Mouse (Mus musculus) liver, embryonic 16.5 days (tissue): ENCODE results near the gene Cela1. TPM values are rescaled to one million over a fixed set of nuclear protein-coding genes. Genes with fewer than 3 reads are reported as not detected.
A peak's percentile ranks its signal among the peaks of the same experiment; 100 is the strongest.

ENCODE experiments used
- ATAC-seq: fragments of 200-750 bp; cut with Nextera tagmentation; 2 replicates; pipeline ENCODE4 v1.8.0; 2017; ENCODE audit warnings: low read depth, mild to moderate bottlenecking, moderate number of reproducible peaks, moderate library complexity
- H3K27ac ChIP-seq: fragments of 300-500 bp; sonication (generic); 2 replicates; pipeline ENCODE4 v1.5.1; 2014; ENCODE audit warnings: mild to moderate bottlenecking, low read length
- H3K27me3 ChIP-seq: fragments of 300-500 bp; sonication (generic); 2 replicates; pipeline ENCODE4 v1.6.1; 2014; ENCODE audit warnings: low read depth, low read length, mixed read lengths; ENCODE audit not compliant: control insufficient read depth, insufficient read depth
- H3K36me3 ChIP-seq: fragments of 300-500 bp; sonication (generic); 2 replicates; pipeline ENCODE4 v1.6.1; 2014; ENCODE audit warnings: mild to moderate bottlenecking; ENCODE audit not compliant: control insufficient read depth, insufficient read depth
- H3K4me1 ChIP-seq: fragments of 300-500 bp; sonication (generic); 2 replicates; pipeline ENCODE4 v1.6.1; 2014; ENCODE audit warnings: low read depth, low read length, mixed read lengths; ENCODE audit not compliant: control insufficient read depth
- H3K4me2 ChIP-seq: fragments of 300-500 bp; sonication (generic); 2 replicates; pipeline ENCODE4 v1.6.1; 2014; ENCODE audit warnings: low read depth, low read length, mixed read lengths
- H3K4me3 ChIP-seq: fragments of 300-500 bp; sonication (generic); 2 replicates; pipeline ENCODE4 v1.5.1; 2014; ENCODE audit warnings: low read depth, mild to moderate bottlenecking, low read length
- H3K9ac ChIP-seq: fragments of 300-500 bp; sonication (generic); 2 replicates; pipeline ENCODE4 v1.6.1; 2014; ENCODE audit warnings: low read depth, low read length
- H3K9me3 ChIP-seq: fragments of 300-500 bp; sonication (generic); replicated peaks from 2 replicates; pipeline ENCODE4 v1.6.1; 2016; ENCODE audit warnings: low read length; ENCODE audit not compliant: control insufficient read depth
- WGBS: fragments of 180-500 bp; shearing (Covaris S2); extraction: QIAGEN DNeasy Blood & Tissue Kit; methylation state at CpG from one replicate; pipeline ENCODE4 v1.1.7; 2014; ENCODE audit not compliant: insufficient replicate concordance; 5-methylcytosine and 5-hydroxymethylcytosine counted together
- polyA plus RNA-seq: library from polyadenylated mRNA; unstranded; fragments of >200 nt; fragmentation: Nextera tagmentation; extraction: Ambion mirVana; gene quantifications from 2 replicates; pipeline ENCODE4 v1.2.1, GENCODE M21; 2015

Cela1 gene
- polyA plus RNA-seq, result 20.3 and 30.0 TPM in 2 replicates

GRCm38 (mm10) chr15:100687430-100687971 is at the start of gene Cela1:
TSS of gene Cela1 (minus strand) at chr15:100687921.
- Histone ChIP-seq H3K4me3 (peak within 1 kb of the TSS; percentile 35), H3K4me2 (peak within 1 kb of the TSS; percentile 13), H3K27me3 (no peaks in the 10 kb centered on the region), H3K4me1 (peaks cover 33% of the 10 kb centered on the region), H3K36me3 (no peaks in the 10 kb centered on the region), H3K9me3 (no peaks in the 10 kb centered on the region), H3K27ac (peak within 1 kb of the TSS; percentile 18; the same call in 1 of the 2 replicates), H3K9ac (peak within 1 kb of the TSS; percentile 36)
- ATAC-seq, result no peak
- WGBS, result 47% methylated on average over 8 of the region's 8 CpGs

GRCm38 (mm10) chr15:100735953-100736300 is 48.2 kb upstream of the Cela1 start:
- Histone ChIP-seq H3K4me1 (peaks cover 31% of the 10 kb centered on the region), H3K36me3 (no peaks in the 10 kb centered on the region), H3K27me3 (peaks cover 3% of the 10 kb centered on the region), H3K27ac (peak overlapping the region; percentile 1; the same call in 1 of the 2 replicates), H3K9ac (no peak overlapping the region), H3K4me2 (no peak overlapping the region), H3K4me3 (no peak overlapping the region), H3K9me3 (no peaks in the 10 kb centered on the region)
- ATAC-seq, result no peak
- 25% methylated on average over 9 of the region's 9 CpGs for WGBS

- H3K9ac ChIP-seq, result no peak overlapping the region
- peak overlapping the region; percentile 1; the same call in 1 of the 2 replicates for H3K27ac ChIP-seq
- 0 out of 2 replicates have a peak, but pooled peaks have one; percentile 17 for ATAC-seq
- H3K4me3 ChIP-seq, result no peak overlapping the region
- no peaks in the 10 kb centered on the region for H3K9me3 ChIP-seq
- H3K4me2 ChIP-seq, result no peak overlapping the region
- peaks cover 10% of the 10 kb centered on the region for H3K27me3 ChIP-seq
- 41% methylated on average over 14 of the region's 15 CpGs for WGBS
- H3K4me1 ChIP-seq, result peaks cover 31% of the 10 kb centered on the region
- H3K36me3 ChIP-seq, result no peaks in the 10 kb centered on the region
Observed at GRCm38 (mm10) chr15:100735095-100735952, 47.6 kb upstream of the Cela1 start.

- H3K27me3 ChIP-seq, result peaks cover 37% of the 10 kb centered on the region
- H3K4me3 ChIP-seq, result no peak overlapping the region
- H3K4me1 ChIP-seq, result peaks cover 26% of the 10 kb centered on the region
- H3K27ac ChIP-seq, result no peak overlapping the region
- no peak overlapping the region for H3K9ac ChIP-seq
- ATAC-seq, result no peak
- 22% methylated on average over 5 of the region's 5 CpGs for WGBS
- H3K9me3 ChIP-seq, result no peaks in the 10 kb centered on the region
- no peaks in the 10 kb centered on the region for H3K36me3 ChIP-seq
- H3K4me2 ChIP-seq, result no peak overlapping the region
Observed at GRCm38 (mm10) chr15:100732580-100732979, 44.9 kb upstream of the Cela1 start.

- Histone ChIP-seq H3K9ac (no peak overlapping the region), H3K9me3 (no peaks in the 10 kb centered on the region), H3K4me2 (no peak overlapping the region), H3K27ac (no peak overlapping the region), H3K4me1 (peaks cover 22% of the 10 kb centered on the region), H3K4me3 (no peak overlapping the region), H3K27me3 (peaks cover 46% of the 10 kb centered on the region), H3K36me3 (no peaks in the 10 kb centered on the region)
- no peak for ATAC-seq
- 45% methylated on average over 9 of the region's 9 CpGs for WGBS
Observed at GRCm38 (mm10) chr15:100731081-100731480, 43.4 kb upstream of the Cela1 start.

GRCm38 (mm10) chr15:100729281-100729985 is 41.7 kb upstream of the Cela1 start, which contains the start of gene Galnt6:
TSS of gene Galnt6 (minus strand) at chr15:100729376.
- no peaks in the 10 kb centered on the region for H3K36me3 ChIP-seq
- H3K27me3 ChIP-seq, result peaks cover 46% of the 10 kb centered on the region
- peak within 1 kb of the TSS; percentile 33 for H3K9ac ChIP-seq
- peak within 1 kb of the TSS; percentile 47 for H3K4me3 ChIP-seq
- H3K9me3 ChIP-seq, result no peaks in the 10 kb centered on the region
- peak within 1 kb of the TSS; percentile 60 for H3K4me2 ChIP-seq
- peak; percentile 64 for ATAC-seq
- H3K27ac ChIP-seq, result no peak within 1 kb of the TSS
- H3K4me1 ChIP-seq, result peaks cover 13% of the 10 kb centered on the region
- WGBS, result 7% methylated on average over 56 of the region's 57 CpGs

- ATAC-seq, result no peak
- H3K27me3 ChIP-seq, result peaks cover 46% of the 10 kb centered on the region
- peak overlapping the region; percentile 60 for H3K4me2 ChIP-seq
- H3K27ac ChIP-seq, result no peak overlapping the region
- WGBS, result 24% methylated on average over 9 of the region's 9 CpGs
- H3K9me3 ChIP-seq, result no peaks in the 10 kb centered on the region
- peaks cover 13% of the 10 kb centered on the region for H3K4me1 ChIP-seq
- no peaks in the 10 kb centered on the region for H3K36me3 ChIP-seq
- peak overlapping the region; percentile 47 for H3K4me3 ChIP-seq
- H3K9ac ChIP-seq, result peak overlapping the region; percentile 33; the same call in 1 of the 2 replicates
Observed at GRCm38 (mm10) chr15:100728586-100728985, 40.9 kb upstream of the Cela1 start.

- Histone ChIP-seq H3K4me3 (no peak overlapping the region), H3K4me2 (no peak overlapping the region), H3K27ac (no peak overlapping the region), H3K9me3 (no peaks in the 10 kb centered on the region), H3K4me1 (peaks cover 13% of the 10 kb centered on the region), H3K27me3 (peaks cover 46% of the 10 kb centered on the region), H3K36me3 (no peaks in the 10 kb centered on the region), H3K9ac (no peak overlapping the region)
- no peak for ATAC-seq
- WGBS, result 62% methylated on average over 11 of the region's 11 CpGs
Observed at GRCm38 (mm10) chr15:100727834-100728233, 40.1 kb upstream of the Cela1 start.
